Mouse (Mus musculus) heart, postnatal 36 days (tissue): ENCODE data around the gene Zfp324. TPM values are rescaled to one million over a fixed set of nuclear protein-coding genes. Genes with fewer than 3 reads are reported as not detected.
"Not testable (repeated sequence)": the region's sequence is repeated elsewhere in the genome, so short reads cannot be mapped to it uniquely, and the experiment has no call there.

ENCODE experiments used
- DNase-seq, 2 experiments: peaks; one replicate each; pipeline ENCODE4 v3.0.0; 2021 to 2022
- intact Hi-C: fragments of 180-260 bp; cut with DNase I; formaldehyde crosslinking; loops from one replicate; pipeline ENCODE4 v1.15.1; 2025
- total RNA-seq, 2 experiments: library from RNA; stranded (reverse); gene quantifications; 2 replicates each; pipeline ENCODE4 v1.2.3; 2021

Gene Zfp324
- total RNA-seq: 1 to 10 TPM; 2.8 to 3.7 TPM

DNA sequence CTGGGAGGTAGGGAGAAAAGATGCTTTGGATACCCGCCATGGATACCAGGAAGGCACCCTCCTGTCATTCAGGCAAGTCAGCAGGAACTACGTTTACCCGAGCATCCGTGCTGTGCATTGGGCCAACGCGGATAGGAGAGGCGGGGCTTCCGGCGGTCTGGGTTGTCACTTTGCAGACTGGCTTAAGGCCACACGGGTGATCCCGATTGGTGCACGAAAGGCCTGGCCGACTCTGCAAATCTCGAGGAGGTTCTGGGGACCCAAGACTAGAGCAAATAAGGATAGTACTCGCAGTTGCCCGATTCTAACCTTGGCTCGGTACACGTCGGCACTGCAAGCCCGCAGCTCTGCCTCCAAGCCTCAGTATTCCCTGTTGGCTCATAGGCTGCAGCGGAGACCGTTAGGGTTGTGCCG lies at the start of gene Zfp324:
TSS of gene Zfp324 (plus strand) at position 161 of the 414 bp plus-strand sequence.
- DNase-seq: peak; percentile 87 to 88
- intact Hi-C loops: loop anchor here (1.0 to 2.0 kb wide), 2 partner anchors 12 to 15 kb away; partner anchors contain the start of gene Zfp446

DNA sequence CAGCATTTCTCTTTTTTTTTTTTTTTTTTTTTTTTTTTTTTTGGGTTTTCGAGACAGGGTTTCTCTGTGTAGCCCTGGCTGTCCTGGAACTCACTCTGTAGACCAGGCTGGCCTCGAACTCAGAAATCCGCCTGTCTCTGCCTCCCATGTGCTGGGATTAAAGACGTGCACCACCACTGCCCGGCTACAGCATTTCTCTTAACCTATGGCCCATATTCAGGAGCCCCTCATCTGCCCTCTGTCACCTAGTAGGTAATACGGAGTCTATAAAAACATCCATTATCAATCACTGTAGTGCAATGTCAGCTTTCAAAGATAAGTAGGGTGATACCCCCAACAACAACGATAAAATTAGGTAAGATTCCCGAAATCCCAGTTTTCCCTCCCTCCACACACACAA lies 45.1 kb upstream of the Zfp324 start:
- DNase-seq, intact Hi-C loops: not testable (repeated sequence)

DNA sequence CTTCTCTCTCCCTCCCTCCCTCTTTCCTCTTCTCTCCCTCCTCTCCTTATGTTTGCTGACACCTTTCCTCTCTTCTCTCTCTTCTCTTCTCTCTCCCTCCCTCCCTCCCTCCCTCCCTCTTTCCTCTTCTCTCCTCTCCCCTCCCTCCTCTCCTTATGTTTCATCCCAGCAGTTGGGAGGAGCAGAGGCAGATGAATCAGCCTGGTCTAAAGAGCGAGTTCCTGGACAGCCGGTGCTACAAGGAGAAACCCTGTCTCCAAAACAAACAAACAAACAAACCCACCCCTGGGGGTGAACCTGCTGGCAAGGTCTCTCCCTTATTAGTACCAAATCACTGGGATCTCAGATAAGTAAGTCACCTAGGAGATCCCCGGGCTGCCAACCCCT lies 44.3 kb upstream of the Zfp324 start:
- intact Hi-C loops: no loop called here
- no peak for DNase-seq

DNA sequence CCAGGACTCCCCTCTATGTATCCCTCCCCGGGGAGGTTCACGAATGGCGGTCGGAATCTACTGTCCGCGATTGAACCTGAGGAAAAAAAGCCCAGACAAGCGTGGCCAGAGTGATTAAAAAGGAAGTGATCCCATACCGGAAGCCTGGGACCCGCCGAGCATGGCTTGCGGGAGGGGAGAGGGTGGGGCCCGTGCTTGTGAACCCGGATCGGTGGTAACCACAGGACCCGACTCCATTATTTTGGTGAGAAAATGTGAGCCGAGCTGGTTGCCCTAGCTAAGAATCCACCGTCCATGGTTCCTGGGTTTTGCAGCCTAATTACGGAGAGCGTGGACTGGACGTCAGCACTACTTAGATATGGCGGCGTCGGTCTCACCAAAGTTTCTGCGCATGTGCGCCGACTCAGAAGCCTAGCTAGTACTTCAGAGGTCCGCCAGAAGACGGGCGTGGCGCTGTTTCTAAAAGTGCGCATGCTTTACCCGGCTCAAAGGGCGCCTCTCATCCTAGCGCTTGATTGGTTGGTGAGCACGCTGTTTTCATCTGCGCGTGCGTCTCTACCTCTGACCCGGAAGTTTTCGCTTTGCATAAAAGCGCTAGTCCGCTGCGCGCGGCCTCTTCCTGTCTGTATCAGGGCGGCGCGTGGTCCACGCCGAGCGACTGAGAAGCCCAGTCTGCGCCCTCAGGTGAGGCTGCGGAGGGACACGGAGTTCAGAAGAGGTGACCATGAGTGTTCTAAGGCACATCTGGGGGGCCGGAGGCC lies 43.8 kb upstream of the Zfp324 start, which contains the start of gene Rps5:
TSS of gene Rps5 (plus strand) at position 586 of the 761 bp plus-strand sequence.
- DNase-seq: peak; percentile 97 to 98
- intact Hi-C loops: loop anchor here (1.0 to 2.0 kb wide), 3 partner anchors 25 to 56 kb away; partner anchors contain the start of gene Zscan22

DNA sequence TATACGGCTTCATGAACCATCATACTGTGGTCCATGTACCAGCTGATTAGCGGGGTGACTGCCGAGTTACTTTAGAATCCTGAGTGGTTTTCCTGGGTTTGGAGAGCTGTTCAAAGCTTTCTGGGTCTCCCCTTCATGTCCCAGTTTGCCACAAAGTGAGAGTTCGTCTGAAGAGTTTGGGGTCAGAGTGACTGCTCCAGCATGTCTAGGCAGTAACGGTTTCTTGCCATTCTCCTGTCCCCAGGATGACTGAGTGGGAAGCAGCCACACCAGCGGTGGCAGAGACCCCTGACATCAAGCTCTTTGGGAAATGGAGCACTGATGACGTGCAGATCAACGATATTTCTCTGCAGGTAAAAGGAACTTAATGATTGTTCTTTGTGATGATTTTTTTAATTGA lies 42.9 kb upstream of the Zfp324 start:
- DNase-seq: no peak
- intact Hi-C loops: loop anchor here (1.0 to 2.0 kb wide), 3 partner anchors 25 to 56 kb away; partner anchors contain the start of gene Zscan22

GRCm38 (mm10) chr7:12926316-12926715 lies 39.3 kb upstream of the Zfp324 start:
- no peak for DNase-seq
- intact Hi-C loops: no loop called here

- intact Hi-C loops: no loop called here
Measured at GRCm38 (mm10) chr7:12927191-12927680, 38.4 kb upstream of the Zfp324 start, which contains the start of gene Rnf225. Gene Rnf225, plus strand, starts transcription at chr7:12927416.

DNA sequence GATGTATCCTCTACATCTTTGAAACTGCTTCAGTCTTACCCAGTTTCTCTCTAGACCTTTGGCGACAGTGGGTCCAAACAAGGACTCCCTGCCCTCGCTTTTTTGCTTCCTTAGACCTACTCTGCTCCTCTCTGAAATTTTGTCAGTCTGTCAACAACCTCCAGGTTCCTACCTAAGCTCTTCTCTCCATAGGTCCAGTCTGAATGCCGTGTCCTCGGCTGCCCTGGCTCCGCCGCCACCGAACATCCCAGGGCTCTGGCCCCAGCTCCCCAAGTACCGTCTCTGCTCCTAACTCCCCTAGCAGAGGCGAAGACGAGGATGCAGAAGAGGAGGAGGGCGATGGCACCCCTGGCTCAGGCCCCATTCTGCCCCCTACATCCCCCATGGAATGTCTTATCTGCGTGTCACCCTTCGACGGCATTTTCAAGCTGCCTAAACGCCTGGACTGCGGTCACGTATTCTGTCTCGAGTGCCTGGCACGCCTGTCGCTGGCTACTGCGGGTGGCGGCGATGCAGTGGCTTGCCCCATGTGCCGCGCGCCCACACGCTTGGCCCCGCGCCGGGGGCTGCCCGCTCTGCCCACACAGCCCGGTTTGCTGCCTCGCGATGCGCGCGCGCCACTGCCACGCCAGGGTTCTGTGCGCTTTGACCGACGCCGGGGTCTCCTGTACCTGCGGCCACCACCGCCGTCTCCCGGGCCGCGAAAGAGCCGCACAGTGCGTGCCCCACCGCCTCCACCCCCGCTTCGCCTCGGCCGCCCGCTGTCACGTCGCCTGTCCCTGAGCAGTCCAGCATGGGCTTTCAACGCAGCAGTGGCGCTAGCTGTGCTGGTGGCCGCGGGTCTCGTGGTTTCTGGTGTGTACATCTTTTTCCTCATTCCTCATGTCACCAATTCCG lies 37.7 kb upstream of the Zfp324 start:
- no peak for DNase-seq
- intact Hi-C loops: no loop called here

More at GRCm38 (mm10) chr7:12927191-12927680, 38.4 kb upstream of the Zfp324 start, which contains the start of gene Rnf225:
- no peak for DNase-seq

DNA sequence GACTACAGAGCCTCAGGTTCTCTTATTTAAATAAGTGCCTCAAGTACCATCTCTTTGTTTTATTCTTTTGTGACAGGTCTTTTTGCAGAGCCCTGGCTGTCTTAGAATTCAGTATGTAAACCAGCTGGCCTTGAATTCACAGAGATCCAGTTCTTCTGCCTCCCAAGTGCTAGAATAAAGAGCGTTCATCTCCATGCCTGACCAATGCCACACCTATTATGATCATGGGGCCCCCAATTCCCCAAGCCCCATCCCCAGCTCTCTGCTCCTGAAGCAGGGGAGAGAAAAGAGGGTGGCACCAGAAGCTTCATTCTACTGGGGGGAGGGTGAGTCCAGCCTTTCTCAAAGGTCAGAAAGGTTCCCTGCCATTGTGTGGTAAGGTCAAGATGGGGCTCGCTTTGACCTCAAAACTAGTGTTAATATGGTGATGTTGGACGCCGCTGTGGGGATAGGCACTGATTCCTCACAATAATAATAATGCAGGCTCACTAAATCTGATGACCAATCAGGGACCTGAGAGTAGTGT lies 32.0 kb upstream of the Zfp324 start:
- DNase-seq: no peak
- intact Hi-C loops: no loop called here

GRCm38 (mm10) chr7:12934808-12935207 lies 30.8 kb upstream of the Zfp324 start:
- intact Hi-C loops: no loop called here
- DNase-seq: no peak

DNA sequence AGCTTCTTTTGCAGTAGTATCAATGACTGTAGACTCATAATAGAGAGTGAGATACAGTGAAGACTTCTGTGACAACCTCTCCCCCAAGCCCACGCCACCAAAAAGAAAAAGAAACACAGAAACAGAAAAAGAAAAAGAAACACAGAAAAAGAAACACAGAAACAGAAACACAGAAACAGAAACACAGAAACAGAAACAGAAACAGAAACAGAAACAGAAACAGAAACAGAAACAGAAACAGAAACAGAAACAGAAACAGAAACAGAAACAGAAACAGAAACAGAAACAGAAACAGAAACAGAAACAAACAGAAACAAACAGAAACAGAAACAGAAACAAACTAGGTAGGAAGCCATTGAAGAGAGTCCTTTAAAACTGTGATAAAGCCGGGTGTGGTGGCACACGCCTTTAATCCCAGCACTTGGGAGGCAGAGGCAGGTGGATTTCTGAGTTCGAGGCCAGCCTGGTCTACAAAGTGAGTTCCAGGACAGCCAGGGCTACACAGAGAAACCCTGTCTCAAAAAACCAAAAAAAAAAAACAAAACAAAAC lies 28.3 kb upstream of the Zfp324 start:
- intact Hi-C loops, DNase-seq: not testable (repeated sequence)

DNA sequence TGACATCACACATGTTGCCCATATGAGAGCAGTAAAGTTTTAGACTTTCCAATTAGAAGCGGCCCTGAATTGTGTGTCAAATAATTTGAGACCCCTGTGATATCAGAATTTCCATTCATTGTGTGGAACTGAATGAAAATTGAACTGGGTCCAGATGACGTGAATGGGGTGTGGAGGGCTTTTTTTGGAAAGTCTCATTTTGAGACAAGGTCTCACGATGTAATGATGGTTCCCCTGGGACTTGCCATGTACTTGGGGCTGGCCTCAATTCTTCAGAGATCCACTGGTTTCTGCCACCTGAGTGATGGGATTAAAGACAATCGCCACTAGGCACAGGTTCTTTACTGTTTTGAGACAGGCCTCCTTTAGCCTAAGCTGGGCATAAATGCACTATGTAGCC lies 25.0 kb upstream of the Zfp324 start:
- intact Hi-C loops: no loop called here
- no peak for DNase-seq

GRCm38 (mm10) chr7:12943488-12943887 lies 22.1 kb upstream of the Zfp324 start:
- DNase-seq: no peak
- intact Hi-C loops: no loop called here

- intact Hi-C loops: loop anchor here (2.0 kb wide), 2 partner anchors 26 to 30 kb away; partner anchors contain the start of gene Rps5
- DNase-seq: peak; percentile 85 to 87
Measured at GRCm38 (mm10) chr7:12949032-12949871, 16.4 kb upstream of the Zfp324 start.

DNA sequence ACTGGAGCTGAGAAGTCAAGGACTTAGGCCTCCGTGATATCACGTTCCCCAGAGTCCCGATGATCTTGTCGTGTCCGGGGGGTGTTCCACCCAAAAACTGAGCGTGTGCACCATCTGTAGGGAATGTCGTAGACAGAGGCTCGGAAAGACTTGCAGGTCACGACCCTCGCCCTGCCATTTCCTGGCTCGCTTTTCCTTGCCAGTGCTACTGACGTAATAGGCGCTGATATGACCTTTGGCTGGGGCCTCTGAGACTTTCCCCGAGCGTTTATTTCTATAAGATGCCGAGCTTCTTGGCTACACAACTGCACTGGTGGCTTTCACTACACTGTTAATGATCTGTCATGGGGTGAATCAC lies 15.8 kb upstream of the Zfp324 start:
- DNase-seq: no peak
- intact Hi-C loops: loop anchor here (1.0 to 2.0 kb wide), 4 partner anchors 9 to 29 kb away; partner anchors contain the start of genes Rps5 and Zfp324

- no peak for DNase-seq
- intact Hi-C loops: no loop called here
Measured at GRCm38 (mm10) chr7:12954896-12955295, 10.7 kb upstream of the Zfp324 start.

- intact Hi-C loops: no loop called here
- DNase-seq: no peak
Measured at GRCm38 (mm10) chr7:12957511-12957910, 8.1 kb upstream of the Zfp324 start.

DNA sequence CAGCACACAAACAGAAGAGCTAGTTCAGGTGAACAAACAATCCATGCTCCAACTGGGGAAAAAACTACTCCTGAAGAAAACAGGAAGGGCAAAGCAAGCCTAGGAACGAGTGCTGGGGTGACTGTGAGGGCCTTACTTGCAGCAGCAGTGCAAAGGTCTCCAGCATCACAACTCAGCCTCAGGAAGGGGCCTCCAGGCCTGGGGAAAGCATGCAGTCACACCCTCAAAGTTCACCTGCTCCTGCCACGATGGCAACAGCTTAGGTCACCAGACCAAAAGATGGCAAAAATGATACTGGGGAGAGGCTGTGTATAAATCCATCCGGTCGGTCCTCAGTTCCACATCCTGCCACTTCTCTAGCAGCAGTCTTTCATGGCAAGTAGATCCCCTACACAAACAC lies 6.7 kb upstream of the Zfp324 start:
- no peak for DNase-seq
- intact Hi-C loops: loop anchor here (1.0 kb wide), 1 partner anchor 9 kb away; no protein-coding TSS in a partner anchor

DNA sequence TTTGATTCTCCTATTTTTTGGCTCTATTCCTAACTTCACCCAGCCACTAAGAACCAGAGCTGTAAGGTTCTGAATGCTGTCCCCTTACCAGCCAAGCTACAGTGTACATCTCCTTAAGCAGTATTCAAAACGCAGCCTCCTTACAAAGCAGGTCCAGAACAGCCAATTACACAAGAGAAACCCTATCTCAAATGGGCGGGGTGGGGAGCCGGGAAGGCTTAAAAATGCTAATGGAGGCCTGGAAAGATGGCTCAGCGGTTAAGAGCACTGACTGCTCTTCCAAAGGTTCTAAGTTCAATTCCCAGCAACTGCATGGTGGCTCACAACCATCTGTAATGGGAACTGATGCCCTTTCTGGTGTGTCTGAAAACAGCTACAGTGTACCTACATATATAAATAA lies 5.9 kb upstream of the Zfp324 start:
- DNase-seq: no peak
- intact Hi-C loops: loop anchor here (1.0 kb wide), 1 partner anchor 9 kb away; no protein-coding TSS in a partner anchor
